Mouse (Mus musculus) testis, adult 2 months (tissue): Measurements from ENCODE around the gene Pik3ap1. TPM values are rescaled to one million over a fixed set of nuclear protein-coding genes. Genes with fewer than 3 reads are reported as not detected.

ENCODE experiments used
- H3K27ac ChIP-seq: fragments of 200-500 bp; 2 replicates; pipeline ENCODE4 v1.5.1; 2012; ENCODE audit warnings: low read depth, low read length; ENCODE audit not compliant: control insufficient read depth, insufficient read depth
- H3K27me3 ChIP-seq: fragments of 200-500 bp; 2 replicates; pipeline ENCODE4 v1.6.1; 2012; ENCODE audit warnings: mild to moderate bottlenecking, low read length, moderate library complexity; ENCODE audit not compliant: control insufficient read depth, insufficient read depth
- H3K36me3 ChIP-seq: fragments of 200-500 bp; 2 replicates; pipeline ENCODE4 v1.6.1; 2012; ENCODE audit warnings: mild to moderate bottlenecking, low read length; ENCODE audit not compliant: control insufficient read depth, insufficient read depth
- H3K4me1 ChIP-seq: fragments of 200-500 bp; 2 replicates; pipeline ENCODE4 v1.6.1; 2012; ENCODE audit warnings: low read length; ENCODE audit not compliant: control insufficient read depth, insufficient read depth
- H3K4me3 ChIP-seq: fragments of 200-500 bp; 2 replicates; pipeline ENCODE4 v1.5.1; 2012; ENCODE audit warnings: low read depth, mild to moderate bottlenecking, low read length, moderate library complexity, mixed read lengths; ENCODE audit not compliant: control insufficient read depth
- CTCF ChIP-seq: fragments of 200-500 bp; IDR thresholded peaks from 2 replicates; pipeline ENCODE4 v1.5.1; 2012; ENCODE audit warnings: low read depth, mild to moderate bottlenecking, inconsistent platforms, low read length, moderate library complexity; ENCODE audit not compliant: control insufficient read depth, insufficient read depth, insufficient replicate concordance
- POLR2A ChIP-seq: fragments of 200-500 bp; IDR thresholded peaks from 2 replicates; pipeline ENCODE4 v1.6.1; 2012; ENCODE audit warnings: low read depth, mild to moderate bottlenecking, inconsistent platforms, low read length, moderate library complexity; ENCODE audit not compliant: control insufficient read depth
- polyA plus RNA-seq: library from polyadenylated mRNA; depleted of rRNA; stranded (reverse); fragments of >200 nt; gene quantifications from 2 replicates; pipeline ENCODE4 v1.2.3, GENCODE M21; 2012

The Pik3ap1 gene
- polyA plus RNA-seq, 1 experiment = 1.6 TPM

GRCm38 (mm10) chr19:41381581-41382239 lies 3.2 kb downstream of the Pik3ap1 start:
- Histone ChIP-seq H3K36me3 (no peaks in the 10 kb centered on the region), H3K4me3 (no peak overlapping the region), H3K27ac (no peak overlapping the region), H3K27me3 (no peaks in the 10 kb centered on the region), H3K4me1 (peaks cover 11% of the 10 kb centered on the region)
- TF ChIP-seq POLR2A = no peak
- no peak for TF ChIP-seq CTCF

- H3K4me3 ChIP-seq = no peak overlapping the region
- no peak overlapping the region for H3K27ac ChIP-seq
- H3K4me1 ChIP-seq = no peaks in the 10 kb centered on the region
- H3K36me3 ChIP-seq = no peaks in the 10 kb centered on the region
- no peaks in the 10 kb centered on the region for H3K27me3 ChIP-seq
- TF ChIP-seq CTCF (no peak), POLR2A (no peak)
Observed at GRCm38 (mm10) chr19:41379195-41379594, 5.7 kb downstream of the Pik3ap1 start.

- H3K4me3 ChIP-seq = no peak overlapping the region
- TF ChIP-seq CTCF (no peak), POLR2A (no peak)
Observed at GRCm38 (mm10) chr19:41375791-41376190, 9.1 kb downstream of the Pik3ap1 start.

DNA sequence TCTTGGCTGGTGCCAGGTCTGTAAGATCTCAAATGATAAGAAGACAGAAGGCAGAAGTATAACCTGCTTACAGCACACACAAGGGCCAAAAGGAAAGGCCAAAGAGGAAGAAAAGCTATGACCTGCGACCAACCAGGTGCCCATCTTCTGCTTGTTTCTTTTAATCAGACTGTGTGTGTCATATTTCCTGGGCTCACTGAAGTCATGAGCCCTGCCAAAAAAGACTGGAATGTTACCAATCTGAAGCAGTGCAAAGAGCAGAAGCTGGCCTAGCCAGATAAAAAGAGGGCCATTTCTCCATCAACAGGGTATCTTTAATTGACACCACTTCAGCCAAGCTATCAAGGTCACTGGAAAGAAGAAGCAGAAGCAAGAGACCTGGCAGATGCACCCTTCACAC lies 9.8 kb downstream of the Pik3ap1 start:
- Histone ChIP-seq H3K27ac (no peak overlapping the region), H3K4me1 (no peaks in the 10 kb centered on the region), H3K4me3 (no peak overlapping the region), H3K36me3 (no peaks in the 10 kb centered on the region), H3K27me3 (no peaks in the 10 kb centered on the region)
- TF ChIP-seq CTCF (no peak), POLR2A (no peak)

More at GRCm38 (mm10) chr19:41375791-41376190, 9.1 kb downstream of the Pik3ap1 start:
- no peaks in the 10 kb centered on the region for H3K36me3 ChIP-seq
- no peaks in the 10 kb centered on the region for H3K4me1 ChIP-seq
- no peak overlapping the region for H3K27ac ChIP-seq
- no peaks in the 10 kb centered on the region for H3K27me3 ChIP-seq

GRCm38 (mm10) chr19:41374658-41375057 lies 10.2 kb downstream of the Pik3ap1 start:
- no peak for TF ChIP-seq CTCF
- no peak overlapping the region for H3K4me3 ChIP-seq
- H3K27ac ChIP-seq = no peak overlapping the region
- no peaks in the 10 kb centered on the region for H3K4me1 ChIP-seq
- no peaks in the 10 kb centered on the region for H3K27me3 ChIP-seq
- no peaks in the 10 kb centered on the region for H3K36me3 ChIP-seq

- no peaks in the 10 kb centered on the region for H3K4me1 ChIP-seq
- TF ChIP-seq POLR2A = no peak
- TF ChIP-seq CTCF = no peak
- H3K27ac ChIP-seq = no peak overlapping the region
- no peak overlapping the region for H3K4me3 ChIP-seq
- no peaks in the 10 kb centered on the region for H3K27me3 ChIP-seq
- no peaks in the 10 kb centered on the region for H3K36me3 ChIP-seq
Observed at GRCm38 (mm10) chr19:41372322-41372721, 12.6 kb downstream of the Pik3ap1 start.

GRCm38 (mm10) chr19:41371373-41371772 lies 13.5 kb downstream of the Pik3ap1 start:
- Histone ChIP-seq H3K4me3 (no peak overlapping the region), H3K4me1 (no peaks in the 10 kb centered on the region), H3K27ac (no peak overlapping the region), H3K27me3 (no peaks in the 10 kb centered on the region), H3K36me3 (no peaks in the 10 kb centered on the region)
- TF ChIP-seq CTCF (no peak), POLR2A (no peak)

DNA sequence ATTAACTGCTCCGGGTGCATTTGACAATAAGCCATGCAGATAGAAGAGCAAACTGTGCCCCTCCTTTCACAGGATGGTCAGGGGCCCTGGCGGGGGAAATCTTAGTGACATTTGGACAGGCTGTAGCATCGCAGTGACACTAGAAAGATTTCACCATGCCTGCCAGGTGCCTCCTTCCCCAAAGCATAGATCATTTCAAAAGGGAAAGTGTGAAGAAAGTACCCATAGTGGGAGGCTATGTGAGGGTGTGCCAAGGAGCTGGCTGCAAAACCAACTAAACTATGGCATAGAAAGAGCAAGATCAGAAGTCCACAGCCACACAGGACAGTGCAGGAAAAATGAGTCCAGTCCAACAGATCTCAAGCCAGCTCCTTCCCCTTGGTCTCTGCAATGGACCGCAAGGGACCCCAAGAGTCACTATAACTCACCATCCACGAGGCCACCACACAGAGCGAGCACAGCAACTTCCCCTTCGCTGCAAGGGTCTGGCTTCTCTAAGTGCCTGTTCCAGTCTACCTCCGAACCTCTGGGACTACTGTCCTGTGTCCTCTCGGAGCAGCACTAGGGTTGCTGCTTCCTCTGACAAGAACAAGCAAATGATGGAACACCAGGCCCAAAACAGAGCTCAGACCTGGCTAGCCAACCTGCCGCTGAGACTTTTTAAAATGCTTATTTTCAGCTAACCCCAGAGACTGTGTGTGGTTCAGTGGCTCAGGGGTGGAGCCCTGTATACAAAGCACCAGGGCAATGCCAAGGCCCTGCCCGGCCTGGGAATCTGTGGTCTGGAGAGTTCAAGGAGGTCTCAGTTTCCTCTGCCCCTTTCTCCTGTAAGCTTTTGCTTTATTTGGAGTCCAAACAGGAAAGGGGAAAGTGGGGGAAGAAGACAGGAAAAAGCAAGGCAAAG lies 15.1 kb downstream of the Pik3ap1 start:
- Histone ChIP-seq H3K27me3 (no peaks in the 10 kb centered on the region), H3K36me3 (no peaks in the 10 kb centered on the region), H3K4me3 (no peak overlapping the region), H3K27ac (no peak overlapping the region), H3K4me1 (no peaks in the 10 kb centered on the region)
- TF ChIP-seq CTCF (no peak), POLR2A (no peak)
